Mouse (Mus musculus) stomach, postnatal 0 days (tissue): ENCODE measurements around the gene Sox9. TPM values are rescaled to one million over a fixed set of nuclear protein-coding genes. Genes with fewer than 3 reads are reported as not detected.

Source experiments
- ATAC-seq: fragments of 200-750 bp; cut with Nextera tagmentation; 2 replicates; pipeline ENCODE4 v1.8.0; 2017; ENCODE audit not compliant: low FRiP score, low TSS enrichment
- DNase-seq: peaks from one replicate; pipeline ENCODE4 v3.0.0-alpha.2; 2016; ENCODE audit warnings: low spot score
- H3K27ac ChIP-seq: fragments of 300-500 bp; sonication (generic); replicated peaks from 2 replicates; pipeline ENCODE4 v1.5.1; 2014; ENCODE audit warnings: mild to moderate bottlenecking, control low read depth
- H3K27me3 ChIP-seq: fragments of 300-500 bp; sonication (generic); 2 replicates; pipeline ENCODE4 v1.6.1; 2014; ENCODE audit warnings: low read length; ENCODE audit not compliant: control insufficient read depth, insufficient read depth
- H3K36me3 ChIP-seq: fragments of 300-500 bp; sonication (generic); 2 replicates; pipeline ENCODE4 v1.6.1; 2014; ENCODE audit warnings: low read length, mixed read lengths; ENCODE audit not compliant: control insufficient read depth, insufficient read depth
- H3K4me1 ChIP-seq: fragments of 300-500 bp; sonication (generic); replicated peaks from 2 replicates; pipeline ENCODE4 v1.6.1; 2014; ENCODE audit warnings: antibody characterized with exemption; ENCODE audit not compliant: control insufficient read depth, insufficient read depth
- H3K4me2 ChIP-seq: fragments of 300-500 bp; sonication (generic); replicated peaks from 2 replicates; pipeline ENCODE4 v1.6.1; 2014; ENCODE audit warnings: low read depth, mild to moderate bottlenecking, control low read depth, moderate library complexity
- H3K4me3 ChIP-seq: fragments of 300-500 bp; sonication (generic); 2 replicates; pipeline ENCODE4 v1.5.1; 2014; ENCODE audit warnings: low read depth, low read length, control low read depth
- H3K9ac ChIP-seq: fragments of 300-500 bp; sonication (generic); 2 replicates; pipeline ENCODE4 v1.6.1; 2014; ENCODE audit warnings: mild to moderate bottlenecking, low read length, control low read depth, mixed read lengths
- H3K9me3 ChIP-seq: fragments of 300-500 bp; sonication (generic); 2 replicates; pipeline ENCODE4 v1.6.1; 2016; ENCODE audit warnings: low read length; ENCODE audit not compliant: control insufficient read depth
- CTCF ChIP-seq: IDR thresholded peaks from 2 replicates; pipeline ENCODE4 v1.5.1; 2016; ENCODE audit warnings: antibody characterized with exemption, low read depth, mild to moderate bottlenecking, moderate library complexity
- EP300 ChIP-seq: optimal IDR thresholded peaks from 2 replicates; pipeline ENCODE3; 2016; ENCODE audit warnings: antibody characterized with exemption
- WGBS: fragments of 180-500 bp; shearing (Covaris S2); extraction: QIAGEN DNeasy Blood & Tissue Kit; methylation state at CpG from one replicate; pipeline ENCODE4 v1.1.7; 2014; 5-methylcytosine and 5-hydroxymethylcytosine counted together
- polyA plus RNA-seq: library from polyadenylated mRNA; unstranded; fragments of >200 nt; fragmentation: Nextera tagmentation; extraction: Ambion mirVana; gene quantifications from 2 replicates; pipeline ENCODE4 v1.2.1, GENCODE M21; 2015

Gene Sox9
- polyA plus RNA-seq, 1 experiment from 2014 or later: 27.0 TPM

DNA sequence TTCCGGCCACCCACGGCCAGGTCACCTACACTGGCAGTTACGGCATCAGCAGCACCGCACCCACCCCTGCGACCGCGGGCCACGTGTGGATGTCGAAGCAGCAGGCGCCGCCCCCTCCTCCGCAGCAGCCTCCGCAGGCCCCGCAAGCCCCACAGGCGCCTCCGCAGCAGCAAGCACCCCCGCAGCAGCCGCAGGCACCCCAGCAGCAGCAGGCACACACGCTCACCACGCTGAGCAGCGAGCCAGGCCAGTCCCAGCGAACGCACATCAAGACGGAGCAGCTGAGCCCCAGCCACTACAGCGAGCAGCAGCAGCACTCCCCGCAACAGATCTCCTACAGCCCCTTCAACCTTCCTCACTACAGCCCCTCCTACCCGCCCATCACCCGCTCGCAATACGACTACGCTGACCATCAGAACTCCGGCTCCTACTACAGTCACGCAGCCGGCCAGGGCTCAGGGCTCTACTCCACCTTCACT, 2.9 kb downstream of the Sox9 start:
- ATAC-seq (peak; percentile 11), DNase-seq (peak; percentile 70)
- H3K4me3 ChIP-seq: peak overlapping the region; percentile 72
- peak overlapping the region; percentile 57 for H3K9ac ChIP-seq
- no peak for TF ChIP-seq EP300
- TF ChIP-seq CTCF: no peak
- no peaks in the 10 kb centered on the region for H3K9me3 ChIP-seq
- peak overlapping the region; percentile 45 for H3K27ac ChIP-seq
- peak overlapping the region; percentile 83 for H3K4me2 ChIP-seq
- 0 out of 2 replicates have a peak, but pooled peaks cover 2% of the 10 kb centered on the region for H3K36me3 ChIP-seq
- peaks cover 5% of the 10 kb centered on the region for H3K4me1 ChIP-seq
- H3K27me3 ChIP-seq: no peaks in the 10 kb centered on the region
- 20% methylated on average over 34 of the region's 34 CpGs for WGBS

GRCm38 (mm10) chr11:112785581-112785980, 3.6 kb downstream of the Sox9 start:
- H3K36me3 ChIP-seq: 0 out of 2 replicates have a peak, but pooled peaks cover 2% of the 10 kb centered on the region
- TF ChIP-seq CTCF (no peak), EP300 (no peak)
- no peak overlapping the region for H3K27ac ChIP-seq
- no peak overlapping the region for H3K9ac ChIP-seq
- peak; percentile 24 for DNase-seq
- H3K4me1 ChIP-seq: peaks cover 5% of the 10 kb centered on the region
- H3K4me3 ChIP-seq: peak overlapping the region; percentile 72
- no peak for ATAC-seq
- H3K9me3 ChIP-seq: no peaks in the 10 kb centered on the region
- H3K4me2 ChIP-seq: peak overlapping the region; percentile 83
- no peaks in the 10 kb centered on the region for H3K27me3 ChIP-seq
- WGBS: 54% methylated on average over 8 of the region's 8 CpGs

- H3K4me1 ChIP-seq: peaks cover 3% of the 10 kb centered on the region
- 53% methylated on average over 4 of the region's 4 CpGs for WGBS
- no peak overlapping the region for H3K27ac ChIP-seq
- H3K9me3 ChIP-seq: no peaks in the 10 kb centered on the region
- 0 out of 2 replicates have a peak, but pooled peaks cover 2% of the 10 kb centered on the region for H3K36me3 ChIP-seq
- TF ChIP-seq CTCF (no peak), EP300 (no peak)
- DNase-seq: no peak
- no peak overlapping the region for H3K9ac ChIP-seq
- H3K4me3 ChIP-seq: no peak overlapping the region
- H3K4me2 ChIP-seq: no peak overlapping the region
- no peaks in the 10 kb centered on the region for H3K27me3 ChIP-seq
- ATAC-seq: no peak
Measured at GRCm38 (mm10) chr11:112786427-112786826, 4.4 kb downstream of the Sox9 start.

DNA sequence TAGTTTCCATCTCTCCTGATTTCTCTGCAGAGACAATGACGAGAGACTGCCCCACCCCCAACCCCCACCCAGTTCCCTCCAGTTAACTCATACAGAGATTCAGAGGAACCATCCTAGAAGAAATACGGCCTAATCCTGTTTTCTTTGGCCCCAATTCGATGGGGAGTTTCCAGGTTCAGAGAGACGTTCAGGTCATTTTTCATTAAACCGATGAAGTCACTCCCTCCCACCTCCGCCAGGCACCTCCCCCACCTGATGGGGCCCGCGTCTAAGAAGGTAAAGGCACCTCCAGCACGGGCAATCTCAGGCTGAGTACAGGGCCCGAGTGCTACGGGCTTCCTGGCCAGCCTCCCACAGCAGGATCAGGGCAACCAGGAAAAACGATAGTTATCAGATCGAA, 6.3 kb downstream of the Sox9 start:
- Histone ChIP-seq H3K27ac (no peak overlapping the region), H3K27me3 (no peaks in the 10 kb centered on the region), H3K9ac (no peak overlapping the region; the same call in 1 of the 2 replicates), H3K4me1 (peaks cover 3% of the 10 kb centered on the region), H3K4me3 (no peak overlapping the region), H3K36me3 (0 out of 2 replicates have a peak, but pooled peaks cover 2% of the 10 kb centered on the region), H3K4me2 (no peak overlapping the region), H3K9me3 (no peaks in the 10 kb centered on the region)
- whole genome bisulfite sequencing: 14% methylated on average over 13 of the region's 13 CpGs
- TF ChIP-seq CTCF (no peak), EP300 (no peak)
- DNase-seq (peak; percentile 78), ATAC-seq (peak; percentile 57; the same call in 1 of the 2 replicates)

DNA sequence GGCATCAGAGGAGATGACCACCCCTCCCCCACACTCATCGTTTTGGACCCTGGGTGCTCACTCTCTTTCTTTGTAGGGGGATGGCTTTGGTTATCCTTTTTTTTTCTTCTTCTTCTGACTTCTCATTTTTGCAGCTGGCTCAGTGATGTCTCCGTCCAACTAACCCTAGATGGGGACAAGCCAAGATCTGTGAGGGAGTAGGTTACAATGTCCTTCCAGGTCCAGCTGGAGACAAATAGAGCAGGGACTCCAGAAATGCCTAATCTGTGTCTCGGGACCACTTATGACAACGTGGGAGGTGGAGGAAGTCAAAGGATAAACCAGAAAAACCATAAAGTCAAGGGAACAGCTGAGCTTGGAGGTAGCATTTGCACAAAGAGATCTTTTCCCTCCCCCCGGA, 14.4 kb downstream of the Sox9 start:
- Histone ChIP-seq H3K9ac (no peak overlapping the region), H3K4me2 (no peak overlapping the region), H3K36me3 (no peaks in the 10 kb centered on the region), H3K4me3 (no peak overlapping the region), H3K27me3 (no peaks in the 10 kb centered on the region), H3K9me3 (no peaks in the 10 kb centered on the region), H3K4me1 (no peaks in the 10 kb centered on the region), H3K27ac (no peak overlapping the region)
- DNase-seq: no peak
- 75% methylated on average over 5 of the region's 5 CpGs for WGBS
- TF ChIP-seq EP300 (no peak), CTCF (no peak)
- no peak for ATAC-seq

DNA sequence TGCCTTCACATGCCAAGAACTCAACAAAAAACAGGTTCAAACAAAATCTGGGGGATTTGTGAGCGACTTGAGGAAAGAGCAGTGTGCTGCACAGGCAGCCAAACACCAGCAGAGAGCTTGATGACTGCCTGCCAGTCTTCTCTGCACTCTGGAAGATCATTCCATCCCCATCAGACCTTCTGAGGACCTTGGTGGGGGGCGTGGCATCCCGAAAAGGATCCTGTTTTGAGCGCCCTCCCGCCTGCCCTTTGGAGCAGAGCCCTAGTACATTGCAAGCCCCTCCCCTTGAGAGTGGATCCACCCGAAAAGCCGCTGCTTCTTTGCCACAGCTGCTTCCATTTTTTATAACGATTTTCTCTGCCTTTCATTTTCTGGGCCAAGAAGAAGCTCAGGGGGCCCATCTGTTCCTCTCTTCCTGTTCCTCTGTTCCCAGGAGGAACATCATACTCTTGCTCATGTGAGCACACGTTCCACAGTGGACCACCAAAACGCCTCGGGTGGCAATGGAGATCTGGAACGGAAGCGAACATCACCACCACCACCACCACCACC, 16.9 kb downstream of the Sox9 start:
- ATAC-seq (no peak), DNase-seq (no peak)
- no peaks in the 10 kb centered on the region for H3K27me3 ChIP-seq
- H3K9ac ChIP-seq: no peak overlapping the region
- no peak overlapping the region for H3K4me3 ChIP-seq
- no peaks in the 10 kb centered on the region for H3K36me3 ChIP-seq
- no peak overlapping the region for H3K27ac ChIP-seq
- H3K4me1 ChIP-seq: no peaks in the 10 kb centered on the region
- TF ChIP-seq CTCF: no peak
- TF ChIP-seq EP300: no peak
- 45% methylated on average over 13 of the region's 13 CpGs for WGBS
- no peaks in the 10 kb centered on the region for H3K9me3 ChIP-seq
- no peak overlapping the region for H3K4me2 ChIP-seq
